ENCODE assay signal across 9 mouse cellular contexts in genomic region chr11:94469136-94470064, GRCm38 (mm10). TPM values are rescaled to one million over a fixed set of nuclear protein-coding genes. Genes with fewer than 3 reads are reported as not detected.
A peak's percentile ranks its signal among the peaks of the same experiment; 100 is the strongest.
DNase-seq lines count a peak whose midpoint lies in the region; ATAC-seq and TF ChIP-seq lines count a peak whose summit lies in the region.
"Had no signal": no experiment of that assay in that cellular context is flagged by ENCODE, and none has a peak within 500 bp of the region (broad histone marks: within the 10 kb centered on the region; RNA-seq: fewer than 3 reads in every experiment).

No protein-coding gene starts in this region.

- H3K9me3 ChIP-seq in heart, embryonic 10.5 days, result no peaks in the 10 kb centered on the region
- H3K9me3 ChIP-seq in E14TG2a.4 (ENCODE audit: low read length), result no peaks in the 10 kb centered on the region
- no peaks in the 10 kb centered on the region for H3K9me3 ChIP-seq in forebrain, embryonic 13.5 days (replicated peaks)
- H3K9me3 ChIP-seq in limb, embryonic 15.5 days, result no peaks in the 10 kb centered on the region

- peaks cover 75% of the 10 kb centered on the region for H3K4me1 ChIP-seq in heart, embryonic 10.5 days
- peaks cover 38% of the 10 kb centered on the region for H3K4me1 ChIP-seq in E14TG2a.4 (replicated peaks; ENCODE audit: low read depth, low read length)
- peaks cover 78% of the 10 kb centered on the region for H3K4me1 ChIP-seq in forebrain, embryonic 13.5 days
- H3K4me1 ChIP-seq in limb, embryonic 15.5 days, result peaks cover 79% of the 10 kb centered on the region

- WGBS in heart, embryonic 10.5 days, result 46% methylated on average over 8 of the region's 9 CpGs
- 16% methylated on average over 8 of the region's 9 CpGs for WGBS in forebrain, embryonic 13.5 days
- 13% methylated on average over 9 of the region's 9 CpGs for WGBS in limb, embryonic 15.5 days

- no peak overlapping the region for H3K4me3 ChIP-seq in heart, embryonic 10.5 days
- 0 out of 2 replicates have a peak overlapping the region, but pooled peaks have one; percentile 4 for H3K4me3 ChIP-seq in E14TG2a.4 (replicated peaks; ENCODE audit: low read length)
- no peak overlapping the region for H3K4me3 ChIP-seq in forebrain, embryonic 13.5 days
- H3K4me3 ChIP-seq in limb, embryonic 15.5 days, result peak overlapping the region; percentile 75

- peaks cover 71% of the 10 kb centered on the region for H3K27me3 ChIP-seq in heart, embryonic 10.5 days (ENCODE audit: insufficient read depth, poor library complexity, severe bottlenecking)
- peaks cover 44% of the 10 kb centered on the region for H3K27me3 ChIP-seq in E14TG2a.4 (ENCODE audit: insufficient read depth, low read length)
- H3K27me3 ChIP-seq in forebrain, embryonic 13.5 days, result peaks cover 16% of the 10 kb centered on the region
- peaks cover 8% of the 10 kb centered on the region; the same call in 1 of the 2 replicates for H3K27me3 ChIP-seq in limb, embryonic 15.5 days

- no peak for DNase-seq in heart, embryonic 10.5 days (ENCODE audit: low spot score)
- no peak for DNase-seq in heart, adult 9 months (ENCODE audit: low spot score in 2 of 2)
- no peak for DNase-seq in layer of hippocampus, postnatal 36 days
- no peak for DNase-seq in cerebellum, postnatal 25 days
- no peak for DNase-seq in adrenal gland, postnatal 14 days

- TF ChIP-seq CTCF in E14TG2a.4 (conservative IDR thresholded peaks at IDR 0.05; ENCODE audit: low read length), result no peak

- H3K36me3 ChIP-seq in heart, embryonic 10.5 days, result no peaks in the 10 kb centered on the region
- H3K36me3 ChIP-seq in E14TG2a.4 (ENCODE audit: insufficient read depth, low read length), result no peaks in the 10 kb centered on the region
- H3K36me3 ChIP-seq in forebrain, embryonic 13.5 days (ENCODE audit: poor library complexity, severe bottlenecking), result no peaks in the 10 kb centered on the region
- H3K36me3 ChIP-seq in limb, embryonic 15.5 days, result peaks cover 9% of the 10 kb centered on the region; the same call in 1 of the 2 replicates

- peak overlapping the region; percentile 40 for H3K9ac ChIP-seq in forebrain, embryonic 13.5 days
- H3K9ac ChIP-seq in limb, embryonic 15.5 days, result no peak overlapping the region

- peak overlapping the region; percentile 9; the same call in 1 of the 2 replicates for H3K27ac ChIP-seq in heart, embryonic 10.5 days
- H3K27ac ChIP-seq in forebrain, embryonic 13.5 days, result peak overlapping the region; percentile 95
- H3K27ac ChIP-seq in limb, embryonic 15.5 days, result peak overlapping the region; percentile 98

- peak overlapping the region; percentile 99 for H3K4me2 ChIP-seq in forebrain, embryonic 13.5 days
- H3K4me2 ChIP-seq in limb, embryonic 15.5 days, result peak overlapping the region; percentile 72

- peak; percentile 1; the same call in 1 of the 2 replicates for ATAC-seq in forebrain, embryonic 13.5 days
- peak; percentile 38 for ATAC-seq in limb, embryonic 15.5 days (ENCODE audit: insufficient number of reproducible peaks, low FRiP score, low TSS enrichment, low read depth)

RNA-seq across cellular contexts. Expression of gene Cacna1g, which starts 4.6 kb away (rescaled TPM):
- polyA plus RNA-seq in heart, embryonic 10.5 days (2016; fragmentation: Nextera tagmentation; extraction: Ambion mirVana), result 1.5 and 2.4 TPM in 2 replicates
- polyA plus RNA-seq in forebrain, embryonic 13.5 days (2015; fragmentation: Nextera tagmentation; extraction: Ambion mirVana), result 5.4 and 8.4 TPM in 2 replicates
- polyA plus RNA-seq in limb, embryonic 15.5 days (2015; fragmentation: Nextera tagmentation; extraction: Ambion mirVana), result 27.7 and 30.8 TPM in 2 replicates
- 10 to 100 TPM; 65.7 to 81.0 TPM for total RNA-seq in layer of hippocampus, postnatal 36 days (2021)
- 0.89 and 1.5 TPM in 2 replicates for total RNA-seq in adrenal gland, postnatal 14 days (2021)
- total RNA-seq: common myeloid progenitor, adult 5-6 weeks had no signal

RNA-seq across cellular contexts. Expression of gene Spata20, which starts 16.6 kb away (rescaled TPM):
- not detected in 2 replicates for polyA plus RNA-seq in heart, embryonic 10.5 days (2016; fragmentation: Nextera tagmentation; extraction: Ambion mirVana)
- 0.18 TPM in 1 of 2 replicates, not detected in the other for polyA plus RNA-seq in forebrain, embryonic 13.5 days (2015; fragmentation: Nextera tagmentation; extraction: Ambion mirVana)
- polyA plus RNA-seq in limb, embryonic 15.5 days (2015; fragmentation: Nextera tagmentation; extraction: Ambion mirVana), result 0.27 TPM in 2 replicates
- total RNA-seq in layer of hippocampus, postnatal 36 days (2021), result under 1 TPM in 1 of 2 experiments, not detected in 1; 0.45 TPM
- not detected in 2 replicates for total RNA-seq in adrenal gland, postnatal 14 days (2021)
- total RNA-seq: common myeloid progenitor, adult 5-6 weeks had no signal

RNA-seq across cellular contexts. Expression of gene Epn3, which starts 30.4 kb away (rescaled TPM):
- 7.7 and 14.2 TPM in 2 replicates for polyA plus RNA-seq in heart, embryonic 10.5 days (2016; fragmentation: Nextera tagmentation; extraction: Ambion mirVana)
- polyA plus RNA-seq in forebrain, embryonic 13.5 days (2015; fragmentation: Nextera tagmentation; extraction: Ambion mirVana), result 0.15 and 0.34 TPM in 2 replicates
- polyA plus RNA-seq in limb, embryonic 15.5 days (2015; fragmentation: Nextera tagmentation; extraction: Ambion mirVana), result 10.3 and 11.1 TPM in 2 replicates
- total RNA-seq in layer of hippocampus, postnatal 36 days (2021), result 1 to 10 TPM; 1.4 to 1.8 TPM
- total RNA-seq in adrenal gland, postnatal 14 days (2021), result 12.1 and 13.5 TPM in 2 replicates
- total RNA-seq: common myeloid progenitor, adult 5-6 weeks had no signal

RNA-seq across cellular contexts. Expression of gene Mycbpap, which starts 52.1 kb away (rescaled TPM):
- 9.3 and 12.5 TPM in 2 replicates for polyA plus RNA-seq in heart, embryonic 10.5 days (2016; fragmentation: Nextera tagmentation; extraction: Ambion mirVana)
- 2.2 and 2.5 TPM in 2 replicates for polyA plus RNA-seq in forebrain, embryonic 13.5 days (2015; fragmentation: Nextera tagmentation; extraction: Ambion mirVana)
- polyA plus RNA-seq in limb, embryonic 15.5 days (2015; fragmentation: Nextera tagmentation; extraction: Ambion mirVana), result 1.5 and 1.6 TPM in 2 replicates
- total RNA-seq in layer of hippocampus, postnatal 36 days (2021), result 1 to 10 TPM; 2.8 to 3.6 TPM
- 3.9 and 5.6 TPM in 2 replicates for total RNA-seq in adrenal gland, postnatal 14 days (2021)

Comparison
In these comparisons a context has a peak if more than half of its experiments do, and no peak if none do; other contexts are left out.
1. H3K27ac ChIP-seq: peak in every context shown above with its lines; median percentile 98 in limb, embryonic 15.5 days; 95 in forebrain, embryonic 13.5 days; 9 in heart, embryonic 10.5 days.
2. H3K4me3 ChIP-seq: peak in E14TG2a.4 (single experiment) and limb, embryonic 15.5 days (single experiment); none in heart, embryonic 10.5 days (single experiment) and forebrain, embryonic 13.5 days (single experiment).